Mouse (Mus musculus) CD8-positive naive resting alpha-beta T cell, adult 2 months (primary cell): ENCODE results near the gene Defb48.

ENCODE experiments used
- DNase-seq, 2 experiments: peaks; one replicate each; pipeline ENCODE4 v3.0.0; 2022; ENCODE audit warnings: low read depth in 2 of 2, low spot score in 2 of 2

The Defb48 gene

GRCm38 (mm10) chr14:62935361-62935760, 48.9 kb downstream of the Defb48 start:
- DNase-seq = no peak

DNA sequence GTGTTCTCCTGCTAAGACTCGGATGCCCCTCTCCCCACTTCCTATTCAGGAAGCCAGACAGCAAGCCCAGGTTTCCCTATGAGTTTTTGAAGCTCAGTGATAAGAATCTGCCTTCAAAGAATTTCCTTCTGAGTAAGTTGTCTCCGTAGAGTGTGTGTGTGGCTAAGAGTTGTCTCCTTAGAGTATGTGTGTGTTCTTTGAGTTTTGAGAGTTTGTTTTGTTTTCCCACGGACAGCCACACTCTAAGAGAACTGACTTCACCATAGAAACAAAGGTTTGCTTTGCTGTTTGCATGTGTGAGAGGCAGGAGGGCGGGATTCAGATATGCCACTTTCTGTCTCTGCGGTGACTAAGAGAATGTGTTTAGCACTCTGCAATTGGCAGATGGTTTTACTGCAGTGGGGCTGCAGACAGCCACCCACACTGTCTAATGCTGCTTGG, 56.2 kb downstream of the Defb48 start:
- peak in 1 of 2 experiments; percentile 3 for DNase-seq
